Mouse (Mus musculus) gastrocnemius, postnatal 36 days (tissue): ENCODE data around the gene Neurod4. TPM values are rescaled to one million over a fixed set of nuclear protein-coding genes. Genes with fewer than 3 reads are reported as not detected.
"Not testable (repeated sequence)": the region's sequence is repeated elsewhere in the genome, so short reads cannot be mapped to it uniquely, and the experiment has no call there.

ENCODE experiments used
- DNase-seq, 2 experiments: peaks; one replicate each; pipeline ENCODE4 v3.0.0; 2022
- intact Hi-C: fragments of 180-260 bp; cut with DNase I; formaldehyde crosslinking; loops from one replicate; pipeline ENCODE4 v1.15.1; 2025
- long read RNA-seq, 2 experiments: library from polyadenylated mRNA; stranded (forward); transcript quantifications; one replicate each; pipeline ENCODE4 v2.0.0; 2021
- total RNA-seq, 2 experiments: library from RNA; stranded (reverse); gene quantifications; 2 replicates each; pipeline ENCODE4 v1.2.3; 2021

Neurod4 gene
- not detected for total RNA-seq
- long read RNA-seq, experiment 1, result 0 reads
- long read RNA-seq, experiment 2, result 0 reads

- intact Hi-C loops, result no loop called here
- DNase-seq, result no peak
These were observed at the start of gene Neurod4 for GRCm38 (mm10) chr10:130280066-130280465. Gene Neurod4 (minus strand): TSS chr10:130280240.

DNA sequence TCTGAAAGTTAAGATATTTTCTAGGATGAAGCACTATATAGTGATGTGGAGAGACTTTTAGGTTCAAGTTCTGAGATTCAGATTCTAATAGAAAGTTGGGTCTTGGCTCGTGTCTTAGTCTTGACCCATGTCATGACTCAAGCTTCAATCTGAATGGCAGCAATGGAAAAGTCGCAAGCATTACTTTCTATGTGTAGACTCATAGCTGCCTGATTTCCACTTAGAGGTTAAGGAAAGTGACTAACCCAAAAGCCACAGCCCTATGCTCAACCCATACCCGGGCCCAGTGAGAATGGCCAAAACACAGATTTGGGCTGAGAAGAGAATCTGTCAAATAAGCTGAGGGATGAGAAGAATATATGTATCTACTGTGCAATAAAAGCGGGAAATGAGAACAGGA is 44.2 kb upstream of the Neurod4 start:
- no peak for DNase-seq
- intact Hi-C loops, result no loop called here

GRCm38 (mm10) chr10:130322637-130323036 is 42.6 kb upstream of the Neurod4 start, which contains the start of gene Tespa1:
Gene Tespa1 (plus strand): TSS chr10:130322870.
- intact Hi-C loops, result no loop called here
- no peak for DNase-seq

DNA sequence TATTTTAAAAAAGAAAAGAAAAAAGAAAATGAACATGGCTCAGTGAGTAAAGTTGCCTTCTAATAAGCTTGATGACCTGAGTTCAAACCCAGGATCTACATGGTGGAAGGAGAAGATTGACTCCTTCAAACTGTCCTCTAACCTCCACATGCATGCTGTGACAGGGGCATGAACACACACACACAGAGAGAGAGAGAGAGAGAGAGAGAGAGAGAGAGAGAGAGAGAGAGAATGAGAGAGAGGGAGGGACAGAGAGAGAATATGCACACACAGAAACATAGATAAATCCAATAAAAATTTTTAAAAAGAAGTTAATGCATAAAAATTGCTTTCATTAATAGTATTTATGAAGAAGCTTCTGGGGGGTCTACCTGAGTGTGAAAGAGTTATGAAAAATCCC is 42.0 kb upstream of the Neurod4 start:
- intact Hi-C loops, result no loop called here
- DNase-seq, result no peak

GRCm38 (mm10) chr10:130320715-130321114 is 40.7 kb upstream of the Neurod4 start:
- DNase-seq, result no peak
- intact Hi-C loops, result no loop called here

DNA sequence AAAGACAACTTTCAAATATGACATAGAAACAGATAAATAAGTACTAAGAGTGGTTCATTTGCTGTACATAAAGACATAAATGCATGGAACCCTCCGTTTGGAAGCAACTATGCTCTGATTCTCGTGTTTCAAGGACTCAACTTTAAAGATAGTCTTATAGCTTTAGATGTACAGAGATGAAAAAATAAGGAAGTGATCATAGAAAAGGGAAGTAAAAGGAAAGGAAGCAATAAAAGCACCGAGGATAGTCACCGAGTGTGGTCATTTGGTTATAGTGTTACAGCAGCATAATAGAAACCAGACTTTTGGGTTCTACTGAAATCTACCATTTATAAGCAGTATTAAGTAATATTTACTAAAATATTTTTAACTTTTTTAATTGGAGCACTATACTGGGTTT is 38.7 kb upstream of the Neurod4 start:
- no peak for DNase-seq
- intact Hi-C loops, result no loop called here

- DNase-seq, result no peak
- intact Hi-C loops, result no loop called here
These were observed 35.8 kb upstream of the Neurod4 start for GRCm38 (mm10) chr10:130315846-130316245.

GRCm38 (mm10) chr10:130314110-130314829 is 34.2 kb upstream of the Neurod4 start:
- peak in 1 of 2 experiments; percentile 20 for DNase-seq
- intact Hi-C loops, result no loop called here

DNA sequence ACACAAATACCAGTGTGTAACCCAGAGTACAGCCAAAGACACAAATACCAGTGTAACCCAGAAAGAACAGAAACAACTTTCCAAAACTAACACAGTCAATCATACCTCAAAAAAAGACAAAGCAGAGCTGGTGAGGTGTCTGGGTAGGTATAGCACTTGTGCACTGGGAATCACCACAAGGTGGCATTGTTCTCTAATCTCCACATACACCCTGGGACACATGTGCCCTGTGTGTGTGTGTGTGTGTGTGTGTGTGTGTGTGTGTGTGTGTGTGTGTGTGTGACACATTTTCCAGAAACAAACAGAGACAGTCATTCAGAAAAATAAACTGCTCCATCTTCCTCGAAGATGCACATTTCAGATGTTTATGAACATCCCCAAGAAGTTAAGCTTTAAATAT is 33.5 kb upstream of the Neurod4 start:
- no peak for DNase-seq
- intact Hi-C loops, result no loop called here

GRCm38 (mm10) chr10:130311534-130312227 is 31.6 kb upstream of the Neurod4 start:
- DNase-seq, result no peak

DNA sequence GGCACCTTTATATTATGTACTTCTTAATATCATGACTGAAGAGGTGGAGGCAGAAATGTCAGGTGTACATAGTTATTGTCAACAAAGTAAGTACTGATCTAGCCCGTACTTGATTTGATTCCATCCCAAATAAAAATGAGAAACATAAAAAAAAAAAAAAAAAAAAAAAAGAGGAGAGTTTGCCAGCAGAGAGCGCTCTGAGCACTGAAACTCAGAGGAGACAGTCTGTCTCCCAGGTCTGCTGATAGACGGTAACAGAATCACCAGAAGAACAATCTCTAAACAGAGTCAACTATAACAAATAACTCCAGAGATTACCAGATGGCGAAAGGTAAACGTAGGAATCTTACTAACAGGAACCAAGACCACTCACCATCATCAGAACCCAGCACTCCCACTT is 24.1 kb upstream of the Neurod4 start:
- intact Hi-C loops, DNase-seq: not testable (repeated sequence)

More at GRCm38 (mm10) chr10:130311534-130312227, 31.6 kb upstream of the Neurod4 start:
- intact Hi-C loops, result no loop called here

DNA sequence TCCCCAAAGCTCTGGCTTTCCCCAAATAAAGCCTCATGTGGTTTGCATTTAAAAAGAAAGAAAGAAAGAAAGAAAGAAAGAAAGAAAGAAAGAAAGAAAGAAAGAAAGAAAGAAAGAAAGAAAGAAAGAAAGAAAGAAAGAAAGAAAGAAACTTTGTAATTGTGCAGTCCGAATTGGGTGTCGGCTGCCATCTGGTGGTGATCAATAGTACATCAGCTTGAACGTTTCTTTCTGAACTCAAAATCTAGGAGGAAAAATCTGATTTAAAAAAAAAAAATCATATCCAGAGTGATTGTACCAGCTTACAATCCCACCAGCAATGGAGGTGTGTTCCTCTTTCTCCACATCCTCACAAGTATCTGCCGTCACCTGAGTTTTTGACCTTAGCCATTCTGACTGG is 18.7 kb upstream of the Neurod4 start:
- intact Hi-C loops, DNase-seq: not testable (repeated sequence)

GRCm38 (mm10) chr10:130293741-130294408 is 13.8 kb upstream of the Neurod4 start:
- intact Hi-C loops, result no loop called here
- no peak for DNase-seq

GRCm38 (mm10) chr10:130288007-130288406 is 8.0 kb upstream of the Neurod4 start:
- intact Hi-C loops, result no loop called here
- no peak for DNase-seq

GRCm38 (mm10) chr10:130287201-130287600 is 7.2 kb upstream of the Neurod4 start:
- DNase-seq, result no peak
- intact Hi-C loops, result no loop called here

GRCm38 (mm10) chr10:130281982-130282449 is 2.0 kb upstream of the Neurod4 start:
- DNase-seq, result no peak
- intact Hi-C loops, result no loop called here

- intact Hi-C loops, result no loop called here
- DNase-seq, result no peak
These were observed 3.5 kb downstream of the Neurod4 start for GRCm38 (mm10) chr10:130276496-130276895.

DNA sequence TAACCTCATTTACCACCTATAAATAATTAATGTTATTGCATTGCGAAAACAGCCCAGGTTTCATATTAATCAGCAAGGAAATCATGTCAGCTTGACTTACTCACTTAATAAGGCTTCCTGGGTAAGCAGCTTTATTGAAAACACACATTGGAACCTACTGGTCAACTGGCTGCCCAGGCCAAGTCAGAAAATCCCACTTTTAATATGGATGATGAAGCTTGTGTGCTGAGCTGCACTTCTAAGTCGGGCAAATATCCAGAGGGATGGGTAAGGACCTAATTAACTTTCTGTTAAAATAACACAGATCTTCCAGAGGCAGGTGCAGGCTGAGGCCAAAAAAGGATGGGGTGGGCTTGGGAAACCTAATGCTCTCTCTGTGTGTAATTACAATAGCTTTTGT is 4.3 kb downstream of the Neurod4 start:
- intact Hi-C loops, result no loop called here
- no peak for DNase-seq

GRCm38 (mm10) chr10:130263203-130263602 is 16.8 kb downstream of the Neurod4 start:
- no peak for DNase-seq
- intact Hi-C loops, result no loop called here

- DNase-seq, result no peak
- intact Hi-C loops, result no loop called here
These were observed 20.6 kb downstream of the Neurod4 start for GRCm38 (mm10) chr10:130259483-130259882.

GRCm38 (mm10) chr10:130244271-130244670 is 35.8 kb downstream of the Neurod4 start:
- intact Hi-C loops, result no loop called here
- DNase-seq, result no peak
